Mouse (Mus musculus): Measurements from ENCODE around the gene Nlgn1.

The Nlgn1 gene

DNA sequence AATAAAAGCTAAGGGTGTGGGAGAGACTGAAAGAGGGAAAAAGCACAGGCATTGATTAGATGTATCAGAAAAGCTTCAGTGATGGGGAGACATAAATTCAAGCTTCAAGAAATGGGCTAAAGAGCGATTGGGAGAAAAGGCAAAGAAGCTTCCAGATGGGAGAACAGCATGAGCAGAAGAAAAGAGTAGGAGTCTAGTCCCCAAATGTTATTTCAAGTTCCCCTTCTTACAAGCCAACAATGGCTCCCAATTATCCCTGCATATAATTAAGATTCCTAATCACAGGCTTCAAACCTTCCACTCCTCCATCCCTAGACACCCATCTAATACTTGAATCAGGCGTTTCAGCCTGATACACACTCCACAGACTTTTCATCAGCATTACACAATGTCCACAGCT lies 292.6 kb downstream of the Nlgn1 start:
- no peak for DNase-seq

DNA sequence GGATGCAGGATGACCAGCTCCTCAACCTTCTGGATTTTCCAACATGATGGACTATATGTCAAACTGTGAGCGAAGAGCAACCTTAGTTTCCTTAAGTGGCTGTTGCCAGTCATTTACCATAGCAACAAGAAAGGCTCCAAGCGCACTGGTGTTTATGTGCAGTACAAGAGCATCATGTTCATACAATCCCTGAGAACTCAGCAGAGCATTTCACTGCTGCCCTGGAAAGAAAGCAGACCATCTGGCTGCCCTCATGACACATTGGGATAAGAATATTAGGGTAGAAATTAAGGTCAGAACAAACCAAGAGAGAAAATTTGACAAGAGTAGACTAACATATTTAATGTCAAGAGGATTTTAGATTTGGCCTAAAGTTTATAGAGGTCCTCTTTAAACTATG lies 306.2 kb downstream of the Nlgn1 start:
- no peak for DNase-seq

DNA sequence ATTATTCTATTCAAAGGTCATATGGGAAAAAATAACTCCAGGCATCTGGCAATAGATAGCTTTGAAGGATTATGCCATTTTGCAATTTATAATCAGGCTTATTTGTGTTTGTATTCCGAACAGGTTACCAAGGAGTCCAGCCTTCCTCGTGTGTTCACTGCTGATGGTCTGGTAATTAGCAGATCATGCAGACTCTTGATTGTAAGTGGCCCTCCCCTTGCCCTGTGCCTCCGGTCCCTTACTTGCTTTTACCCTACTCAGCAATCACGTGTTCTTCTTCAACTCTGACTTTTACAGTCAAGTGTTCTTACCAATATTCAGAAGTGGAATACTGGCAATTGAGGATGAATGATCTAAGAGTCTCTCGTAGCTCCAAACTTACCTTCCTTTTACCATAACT lies 309.0 kb downstream of the Nlgn1 start:
- DNase-seq: no peak

DNA sequence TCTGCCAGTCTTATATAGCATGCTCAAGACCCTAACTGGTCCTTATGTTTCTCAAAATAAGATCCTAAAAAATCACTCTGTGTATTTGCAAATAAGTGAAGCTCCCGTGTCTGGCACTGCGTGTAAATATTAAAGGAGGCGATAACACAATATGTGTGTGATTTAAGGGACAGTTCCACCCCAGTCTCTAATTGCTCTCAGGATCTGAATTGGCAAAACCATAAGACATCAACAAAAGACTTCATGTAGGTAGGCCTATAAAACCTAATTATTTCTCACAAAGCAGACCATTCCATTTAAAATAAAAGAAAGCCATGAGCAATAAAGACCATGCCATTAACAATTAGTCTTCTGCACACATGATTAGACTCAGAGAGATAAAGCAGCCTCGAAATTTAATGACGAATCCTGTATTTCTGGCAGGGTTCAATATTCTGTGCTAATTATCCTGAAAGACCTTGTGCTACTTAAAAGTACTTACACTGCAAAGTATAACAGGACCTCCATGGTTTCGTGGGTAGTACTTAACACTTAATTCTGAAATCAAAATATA lies 310.6 kb downstream of the Nlgn1 start:
- DNase-seq: no peak

DNA sequence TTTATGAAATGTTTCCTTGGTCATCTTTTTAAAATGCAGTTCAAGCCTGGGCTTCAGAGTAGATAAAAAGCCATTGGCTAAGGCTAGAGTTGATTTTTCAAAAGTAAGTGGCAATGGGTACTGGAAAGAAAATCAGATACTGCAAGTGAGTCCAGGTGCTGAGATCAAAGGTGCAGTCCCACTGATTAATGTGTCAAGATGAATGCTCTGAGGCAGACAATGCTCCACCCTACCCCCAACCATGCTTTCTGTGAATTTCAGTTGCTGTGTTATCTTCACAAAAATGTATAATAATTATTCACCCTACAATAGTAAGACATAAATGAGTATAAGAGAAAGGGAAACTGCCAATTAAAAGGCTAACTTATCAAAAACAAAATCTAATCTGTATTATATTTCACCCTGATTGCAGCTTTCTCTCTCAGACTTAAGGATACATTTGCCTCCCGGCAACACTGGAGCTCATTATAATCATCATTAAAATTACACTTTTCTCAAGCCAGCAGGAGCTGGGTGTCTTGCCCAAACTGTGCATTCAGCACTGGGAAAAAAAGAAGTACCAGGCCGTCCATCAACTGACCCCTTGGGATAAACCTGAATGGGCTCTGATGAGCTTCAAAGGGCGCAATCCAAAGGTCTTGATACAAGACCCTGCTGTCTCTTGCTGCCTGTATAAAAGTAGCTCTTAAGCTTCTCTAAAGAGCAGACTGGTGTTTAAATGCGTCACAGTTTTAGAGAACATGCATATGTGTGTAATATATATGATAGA lies 320.8 kb downstream of the Nlgn1 start:
- no peak for DNase-seq

DNA sequence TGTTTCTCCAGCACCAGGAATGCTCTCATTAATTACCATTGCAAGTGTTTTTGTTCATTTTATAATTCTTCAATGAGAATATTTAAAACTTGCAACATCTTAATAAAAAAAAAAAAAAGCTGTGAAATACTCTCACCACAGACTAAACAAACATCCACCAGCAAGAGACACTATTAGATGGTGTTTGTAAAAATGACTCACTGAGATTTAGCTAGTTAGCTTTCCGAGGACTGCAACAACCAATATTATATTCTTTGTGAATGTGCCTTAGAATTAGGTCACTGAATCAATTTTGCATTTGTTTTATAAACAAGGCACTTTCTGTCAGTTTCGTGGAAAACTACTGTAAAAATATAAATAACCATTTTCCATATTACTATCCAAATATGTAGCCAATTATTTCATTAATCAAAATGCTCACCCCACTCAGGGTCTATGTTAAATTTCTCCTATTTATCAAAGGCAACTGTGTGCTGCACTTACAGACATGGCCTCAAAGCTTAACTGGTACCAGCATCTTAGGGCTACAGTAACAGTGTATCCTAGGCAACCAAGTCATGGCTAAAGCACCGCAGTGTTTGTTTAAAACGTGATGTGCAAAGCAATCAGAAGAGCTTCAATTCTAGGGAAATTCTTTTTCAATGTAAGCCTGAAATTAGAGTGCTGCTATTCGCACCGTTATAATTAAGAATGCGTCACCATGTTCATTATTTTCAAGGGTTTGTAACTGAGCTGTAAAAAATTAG lies 329.2 kb downstream of the Nlgn1 start:
- no peak for DNase-seq

DNA sequence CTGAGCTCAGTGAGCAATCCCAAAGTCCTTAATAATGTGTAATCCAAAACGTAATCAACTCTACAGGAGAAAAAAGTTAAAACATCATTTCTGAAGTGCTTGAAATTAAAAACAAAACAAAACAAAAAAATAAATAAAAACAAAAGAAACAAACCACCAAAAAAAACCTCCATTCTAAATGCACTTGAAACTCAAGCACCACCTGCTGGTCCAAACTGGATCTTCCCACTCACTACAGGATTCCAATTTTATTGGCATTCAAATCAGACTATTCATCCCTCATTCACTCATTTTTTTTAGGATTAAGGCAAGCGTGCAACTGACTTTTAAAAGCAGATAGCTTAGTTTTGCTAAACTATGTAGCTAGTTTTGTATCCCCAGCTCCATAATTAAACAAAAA lies 329.9 kb downstream of the Nlgn1 start:
- no peak for DNase-seq

DNA sequence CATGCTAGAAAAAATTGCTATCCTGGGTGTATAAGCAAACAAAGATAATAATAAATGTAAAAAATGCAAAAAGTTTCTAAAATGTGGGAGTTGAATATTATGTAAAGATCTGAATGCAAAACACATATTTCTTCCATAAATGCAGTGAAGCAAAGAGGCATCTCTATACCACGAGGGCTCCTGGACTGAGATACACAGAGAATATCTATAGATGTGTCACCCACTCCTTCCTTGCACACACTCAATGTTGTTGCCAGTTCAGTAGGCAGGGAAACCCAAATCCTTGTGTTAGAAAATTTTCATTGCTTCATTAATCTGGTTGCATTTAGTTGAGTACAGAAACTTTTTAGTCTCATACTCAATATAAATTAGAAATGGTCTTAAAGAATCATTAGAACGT lies 364.7 kb downstream of the Nlgn1 start:
- DNase-seq: no peak

DNA sequence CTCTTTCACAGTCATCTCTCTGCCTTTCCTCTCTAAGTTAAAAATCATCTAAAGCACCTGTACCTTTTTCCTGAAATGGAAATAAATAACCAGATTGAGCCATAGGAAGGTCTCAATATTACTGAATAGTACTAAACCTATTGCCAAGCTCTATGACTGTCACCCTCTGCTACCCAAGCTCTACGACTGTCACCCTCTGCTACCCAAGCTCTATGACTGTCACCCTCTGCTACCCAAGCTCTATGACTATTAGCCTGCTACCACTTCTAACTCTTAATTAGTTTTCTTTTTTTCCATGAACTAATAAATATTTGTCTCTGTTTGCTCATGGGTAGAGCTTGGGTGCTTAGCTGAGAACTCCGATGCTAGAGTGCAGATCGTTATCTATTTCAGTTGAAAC lies 368.0 kb downstream of the Nlgn1 start:
- peak; percentile 22 for DNase-seq

DNA sequence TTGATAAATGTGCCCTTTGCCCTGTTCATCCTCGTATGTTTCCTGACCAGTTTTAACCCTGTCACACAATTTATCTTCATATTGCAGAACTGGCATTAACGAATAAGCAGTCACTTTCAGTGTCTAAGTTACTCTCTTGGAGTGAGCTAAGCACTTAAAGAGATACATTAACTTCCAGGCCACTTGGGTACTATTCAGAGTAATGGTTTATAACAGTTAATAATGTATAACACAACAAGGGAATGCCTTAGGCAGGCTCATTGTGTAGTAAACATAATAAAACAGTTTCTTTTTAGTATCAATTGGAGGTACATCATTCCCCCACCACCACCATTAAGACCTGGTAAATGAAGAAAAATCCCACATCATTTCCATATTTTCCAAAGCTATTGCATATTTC lies 368.7 kb downstream of the Nlgn1 start:
- DNase-seq: peak; percentile 9

DNA sequence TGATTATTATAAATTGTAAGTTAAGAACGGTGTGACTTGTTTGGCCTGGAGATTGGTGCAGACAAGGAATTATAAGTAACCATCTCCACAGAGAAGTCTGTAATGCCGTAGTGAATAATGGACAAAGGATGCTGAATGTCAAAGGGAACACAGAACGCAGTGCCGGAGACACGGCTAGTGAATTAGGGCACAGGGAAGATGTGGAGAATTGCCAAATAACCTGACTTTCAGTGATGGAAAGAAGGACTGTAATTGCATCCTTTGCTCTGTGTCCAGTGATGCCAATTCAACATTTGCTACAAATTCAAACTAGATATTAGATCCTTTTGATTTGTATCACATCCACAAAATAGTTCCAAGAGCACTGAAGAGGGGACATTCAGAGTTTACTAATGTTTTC lies 415.7 kb downstream of the Nlgn1 start:
- no peak for DNase-seq

DNA sequence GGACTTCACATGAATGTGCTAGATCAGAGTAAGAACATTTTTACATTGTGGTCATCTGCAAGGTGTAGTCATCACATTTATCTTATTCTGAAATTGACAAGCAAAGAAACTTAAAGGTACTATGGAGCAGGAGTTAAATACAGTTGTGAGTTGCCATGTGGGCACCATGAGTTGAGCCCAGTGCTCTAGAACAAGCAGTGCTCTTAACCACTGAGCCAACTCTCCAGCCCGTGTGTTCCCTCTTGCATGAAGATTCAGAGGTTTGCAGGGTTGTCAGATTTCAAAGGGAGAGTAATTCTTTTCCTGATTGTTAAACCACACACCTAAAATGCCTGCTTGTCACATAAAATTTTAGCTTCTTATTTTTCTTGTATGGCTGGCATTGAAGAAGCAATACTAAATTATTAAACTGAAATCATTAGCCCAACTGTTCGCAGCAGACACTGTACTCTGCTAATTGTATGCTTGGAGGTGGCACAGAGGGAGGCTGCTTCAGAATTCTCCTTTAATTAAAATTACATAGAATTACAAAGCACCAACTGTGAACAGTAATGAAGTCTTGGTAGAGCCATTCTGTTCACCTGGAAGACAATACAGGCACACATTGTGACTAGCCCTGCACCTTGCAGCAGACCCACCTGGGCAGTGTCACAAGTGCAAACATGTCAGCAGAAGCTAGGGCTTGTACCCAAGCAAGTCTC lies 417.7 kb downstream of the Nlgn1 start:
- DNase-seq: no peak

DNA sequence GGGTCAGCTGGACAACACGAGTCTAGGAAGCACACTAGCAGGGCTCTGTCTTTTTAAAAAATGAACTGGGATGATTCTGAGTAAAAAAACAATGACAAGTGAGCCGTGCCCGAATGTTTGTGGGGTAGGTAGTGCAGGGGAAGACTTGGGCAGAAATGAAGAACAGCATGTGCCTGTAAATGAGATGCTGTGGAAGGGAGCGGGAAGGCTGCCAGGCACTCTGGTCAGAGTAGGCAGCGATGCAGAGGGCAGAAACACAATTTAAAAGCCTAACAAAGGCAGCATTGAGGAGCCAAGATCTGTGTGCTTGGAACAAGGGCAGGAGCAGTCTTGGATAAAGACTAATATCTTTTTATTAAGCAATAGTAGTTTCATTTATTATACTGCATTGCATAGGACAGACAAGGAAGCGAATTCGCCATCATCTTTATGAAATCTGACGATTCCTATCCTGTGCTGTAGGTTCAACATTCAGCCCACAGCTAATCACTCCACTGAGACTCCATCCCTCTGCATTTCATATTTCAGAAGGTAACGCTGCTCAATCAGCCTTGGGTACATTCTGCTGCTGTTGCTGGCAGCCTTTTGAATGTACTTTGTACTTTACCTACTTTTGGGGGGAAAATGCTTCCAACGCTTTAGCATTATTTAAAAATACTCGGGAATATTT lies 429.0 kb downstream of the Nlgn1 start:
- no peak for DNase-seq

DNA sequence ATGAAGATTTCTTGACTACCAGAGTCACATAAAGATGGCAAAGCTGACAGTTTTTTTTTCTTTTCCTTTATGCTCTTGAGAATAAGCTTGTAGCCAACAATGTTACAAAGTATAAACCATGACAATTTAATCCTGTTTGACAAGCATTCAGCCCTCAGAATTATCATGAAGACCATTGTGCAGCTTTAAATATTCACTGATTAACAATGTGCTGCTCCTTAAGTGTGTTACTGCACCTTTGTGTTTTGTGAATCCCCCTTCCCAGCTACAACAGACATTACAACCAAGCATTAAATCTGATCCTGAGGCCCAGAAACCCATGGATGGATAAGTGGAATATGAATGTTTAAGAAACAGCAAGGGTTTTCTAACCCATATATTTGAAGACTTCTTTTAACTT lies 434.8 kb downstream of the Nlgn1 start:
- no peak for DNase-seq

DNA sequence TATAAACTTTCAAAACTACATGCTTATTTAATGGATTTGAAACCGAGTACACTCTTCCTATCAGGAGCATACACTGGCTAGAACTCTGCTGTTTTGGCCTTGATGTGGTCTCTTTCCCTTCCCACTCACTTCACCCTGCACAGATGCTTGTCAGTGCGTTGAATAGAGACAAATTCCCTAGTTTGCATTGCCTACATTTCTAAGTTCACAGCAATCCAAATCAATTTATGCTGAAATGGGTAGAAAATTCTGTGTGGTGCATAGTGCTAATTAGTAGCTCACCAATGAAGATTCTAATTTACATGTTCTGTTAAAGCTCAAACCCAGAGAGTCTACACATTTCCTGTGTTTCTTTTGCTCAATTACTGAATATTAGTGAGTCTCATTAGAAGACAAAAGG lies 447.5 kb downstream of the Nlgn1 start:
- no peak for DNase-seq

DNA sequence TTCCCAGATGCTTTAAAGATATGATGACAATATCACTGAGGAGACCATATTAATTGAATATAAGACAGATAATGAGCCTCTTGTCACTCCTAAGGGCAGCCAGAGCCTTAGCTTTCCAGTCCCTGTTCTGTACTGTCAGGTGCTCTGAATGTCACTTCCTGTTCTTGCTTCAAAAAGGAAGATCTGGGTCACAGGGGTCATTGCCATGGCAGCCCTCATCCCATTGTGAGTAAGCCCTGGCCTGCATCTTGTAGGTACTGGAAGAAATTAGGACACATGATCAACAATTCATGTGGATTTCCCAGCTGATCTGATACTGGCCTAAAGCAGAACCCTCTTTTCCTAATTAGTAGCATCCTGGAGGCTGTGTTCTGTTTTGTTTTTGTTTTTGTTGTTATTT lies 463.1 kb downstream of the Nlgn1 start:
- DNase-seq: no peak

DNA sequence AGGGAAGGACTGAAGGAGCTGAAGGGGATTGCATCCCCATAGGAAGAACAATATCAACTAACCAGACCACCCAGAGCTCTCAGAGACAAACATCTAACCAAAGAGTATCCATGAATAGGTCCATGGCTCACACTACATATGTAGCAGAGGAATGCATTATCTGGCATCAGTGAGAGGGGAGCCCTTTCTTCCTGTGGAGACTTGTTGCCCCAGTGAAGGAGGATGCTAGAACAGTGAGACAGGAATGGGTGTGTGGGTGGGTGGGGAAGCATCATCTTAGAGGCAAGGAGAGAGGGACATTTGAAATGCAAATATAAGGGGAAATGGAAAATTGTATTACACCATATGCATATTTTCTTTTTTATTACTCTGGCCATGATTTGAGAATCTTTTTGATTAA lies 473.9 kb downstream of the Nlgn1 start:
- peak; percentile 66 for DNase-seq

DNA sequence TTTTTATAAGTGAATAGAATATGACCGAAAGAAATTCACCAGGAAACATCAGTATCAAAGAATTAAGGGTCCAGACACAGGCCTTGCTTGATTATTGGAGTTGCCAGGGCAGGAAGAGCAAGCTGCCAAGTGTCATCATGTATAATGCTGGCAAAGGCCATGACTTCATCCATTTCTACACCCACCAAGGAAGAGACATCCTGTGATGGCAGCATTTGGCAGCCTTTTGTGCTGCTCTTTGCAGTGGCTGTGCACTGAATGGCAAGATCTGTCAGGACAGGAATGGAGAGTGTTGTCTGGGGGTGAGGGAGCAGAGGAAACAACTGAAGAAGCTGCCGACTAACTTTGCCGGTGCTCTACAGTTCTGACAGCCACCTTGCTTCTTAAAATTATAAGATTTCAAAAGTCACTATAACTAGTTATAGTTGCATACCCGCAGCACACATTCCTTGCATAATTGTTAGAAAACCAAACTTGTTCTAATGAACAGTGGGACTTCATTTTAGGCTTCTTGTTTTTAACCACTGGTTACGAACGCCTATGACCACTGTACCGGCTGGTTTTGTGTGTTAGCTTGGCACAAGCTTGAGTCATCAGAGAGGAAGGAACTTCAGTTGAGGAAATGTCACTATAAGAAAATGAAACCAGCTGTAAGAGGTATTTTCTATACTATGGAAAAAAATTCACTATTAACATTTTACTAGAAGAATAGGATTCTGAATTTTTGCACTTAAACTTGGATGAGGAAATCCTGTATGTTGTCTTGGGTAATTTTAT lies 487.4 kb downstream of the Nlgn1 start:
- DNase-seq: peak; percentile 76

DNA sequence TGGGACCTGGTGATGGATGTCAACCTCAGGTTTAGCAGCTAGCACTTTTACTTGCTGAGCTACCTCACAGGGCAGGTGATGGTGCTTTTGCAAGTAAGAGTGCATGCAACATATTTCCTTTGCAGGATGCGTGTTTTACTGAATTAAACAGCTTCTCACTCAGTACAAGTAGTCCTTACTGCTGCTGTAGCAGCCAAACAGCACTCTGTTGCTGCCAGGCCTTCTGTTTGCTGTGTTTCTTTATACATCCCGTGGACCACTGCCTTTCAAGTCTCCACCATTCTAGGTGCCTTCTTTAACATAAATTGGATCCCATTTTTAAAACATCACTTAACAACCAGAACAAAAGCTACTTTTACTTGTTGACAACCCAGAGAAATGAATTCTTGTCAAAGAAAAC lies 502.0 kb downstream of the Nlgn1 start:
- DNase-seq: no peak

DNA sequence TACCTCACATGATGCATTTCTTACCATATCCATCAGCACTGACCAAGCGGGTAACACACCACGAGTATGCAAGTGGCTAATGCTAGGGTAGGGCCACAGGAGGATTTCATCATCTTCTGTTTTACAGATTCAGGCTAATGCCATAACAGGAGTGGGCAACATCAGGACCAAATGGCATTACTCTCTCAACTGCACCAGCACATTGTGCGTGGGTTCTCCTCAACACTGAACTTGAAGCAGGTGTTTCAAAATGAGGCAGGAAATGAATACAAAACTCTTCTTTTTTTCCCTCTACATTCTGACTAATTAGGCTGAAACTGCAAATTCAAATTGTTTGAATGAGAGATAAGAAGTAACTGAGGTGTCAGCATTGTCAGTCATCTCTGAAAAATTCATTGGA lies 518.9 kb downstream of the Nlgn1 start:
- DNase-seq: no peak

DNA sequence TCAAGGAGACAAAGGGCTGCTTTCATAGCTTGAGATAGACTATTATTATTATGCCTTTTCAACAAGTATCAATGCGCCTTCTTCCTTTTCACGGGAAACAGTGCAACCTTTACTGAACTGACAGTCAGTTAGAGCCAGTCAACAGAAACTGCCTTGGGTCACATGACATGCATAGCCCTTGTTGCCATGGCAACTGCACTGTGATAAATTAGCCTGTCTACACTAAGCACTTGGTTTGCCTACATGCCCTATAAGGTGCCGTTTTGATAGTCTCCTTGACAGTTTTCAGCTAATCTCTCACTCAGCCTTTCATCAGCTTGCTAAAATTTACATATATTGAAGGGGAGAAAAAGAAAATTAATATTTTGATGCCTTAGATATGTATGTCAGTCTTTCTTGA lies 524.7 kb downstream of the Nlgn1 start:
- no peak for DNase-seq

DNA sequence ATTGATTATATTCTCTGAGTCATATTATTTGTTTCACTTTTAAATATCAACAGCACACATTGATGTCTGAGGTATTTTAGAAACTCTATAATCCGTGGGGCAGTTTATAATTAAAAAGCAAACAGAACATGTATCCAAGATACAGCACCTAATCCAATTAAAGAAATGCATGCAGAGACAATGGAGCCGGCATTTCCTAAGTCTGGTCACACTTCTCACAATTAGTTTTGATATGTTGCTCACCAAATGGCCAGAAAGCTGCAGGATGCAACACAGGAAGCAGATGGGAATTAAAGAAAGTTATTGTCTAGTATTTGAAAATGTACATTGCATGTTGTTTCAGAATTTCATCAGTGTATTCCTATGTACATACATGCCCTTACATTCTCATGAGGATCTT lies 550.6 kb downstream of the Nlgn1 start:
- DNase-seq: no peak
